Mouse (Mus musculus) hindbrain, embryonic 11.5 days (tissue): ENCODE data around the gene Apba2. TPM values are rescaled to one million over a fixed set of nuclear protein-coding genes. Genes with fewer than 3 reads are reported as not detected.
A peak's percentile ranks its signal among the peaks of the same experiment; 100 is the strongest.

ENCODE experiments used
- ATAC-seq: fragments of 200-750 bp; cut with Nextera tagmentation; 2 replicates; pipeline ENCODE4 v1.8.0; 2017; ENCODE audit warnings: mild to moderate bottlenecking, moderate TSS enrichment, moderate library complexity; ENCODE audit not compliant: low FRiP score
- DNase-seq: peaks from one replicate; pipeline ENCODE4 v3.0.0-alpha.2; 2015; ENCODE audit warnings: low spot score
- H3K27ac ChIP-seq: fragments of 300-500 bp; sonication (generic); 2 replicates; pipeline ENCODE4 v1.5.1; 2014; ENCODE audit warnings: mild to moderate bottlenecking, low read depth, low read length
- H3K27me3 ChIP-seq: fragments of 300-500 bp; sonication (generic); 2 replicates; pipeline ENCODE4 v1.6.1; 2014; ENCODE audit warnings: mild to moderate bottlenecking, low read length, moderate library complexity, mixed read lengths; ENCODE audit not compliant: control insufficient read depth, insufficient read depth
- H3K36me3 ChIP-seq: fragments of 300-500 bp; sonication (generic); 2 replicates; pipeline ENCODE4 v1.6.1; 2014; ENCODE audit warnings: mild to moderate bottlenecking, low read length, moderate library complexity, mixed read lengths; ENCODE audit not compliant: control insufficient read depth, insufficient read depth
- H3K4me1 ChIP-seq: fragments of 300-500 bp; sonication (generic); replicated peaks from 2 replicates; pipeline ENCODE4 v1.6.1; 2014; ENCODE audit warnings: low read length, mixed read lengths; ENCODE audit not compliant: control insufficient read depth, insufficient read depth
- H3K4me2 ChIP-seq: fragments of 300-500 bp; sonication (generic); replicated peaks from 2 replicates; pipeline ENCODE4 v1.6.1; 2014; ENCODE audit warnings: mild to moderate bottlenecking, low read depth, low read length
- H3K4me3 ChIP-seq: fragments of 300-500 bp; sonication (generic); 2 replicates; pipeline ENCODE4 v1.5.1; 2014; ENCODE audit warnings: low read depth, low read length
- H3K9ac ChIP-seq: fragments of 300-500 bp; sonication (generic); 2 replicates; pipeline ENCODE4 v1.6.1; 2014; ENCODE audit warnings: low read depth, low read length
- H3K9me3 ChIP-seq: fragments of 300-500 bp; sonication (generic); 2 replicates; pipeline ENCODE4 v1.6.1; 2016; ENCODE audit warnings: low read length; ENCODE audit not compliant: control insufficient read depth
- WGBS: fragments of 180-500 bp; shearing (Covaris S2); extraction: QIAGEN DNeasy Blood & Tissue Kit; methylation state at CpG from one replicate; pipeline ENCODE4 v1.1.7; 2014; 5-methylcytosine and 5-hydroxymethylcytosine counted together
- polyA plus RNA-seq: library from polyadenylated mRNA; unstranded; fragments of >200 nt; fragmentation: Nextera tagmentation; extraction: Ambion mirVana; gene quantifications from 2 replicates; pipeline ENCODE4 v1.2.1, GENCODE M21; 2014

The Apba2 gene
- polyA plus RNA-seq, 1 experiment from 2014 or later, result 67.0 TPM

DNA sequence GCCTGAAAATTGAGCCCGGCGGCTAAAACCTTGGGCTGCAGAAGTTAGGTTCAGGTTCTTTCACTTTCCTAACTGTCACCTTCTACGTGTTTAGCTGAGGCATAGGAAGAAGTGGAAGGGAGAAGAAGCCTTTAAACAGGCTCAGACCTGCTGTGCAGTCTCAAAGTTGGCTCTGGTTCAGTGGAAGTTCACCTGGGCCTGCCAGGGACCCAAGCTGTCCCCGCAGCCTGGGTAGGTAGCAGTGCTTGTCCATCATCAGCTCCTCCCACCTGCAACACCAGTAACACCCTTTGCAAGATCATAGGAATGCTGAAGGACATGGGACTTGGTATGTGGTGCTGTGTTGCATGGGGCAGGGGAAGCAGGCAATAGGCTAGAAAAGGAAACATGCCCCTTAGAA is 17.6 kb downstream of the Apba2 start:
- Histone ChIP-seq H3K9ac (no peak overlapping the region), H3K9me3 (no peaks in the 10 kb centered on the region), H3K4me1 (peaks cover 3% of the 10 kb centered on the region; the same call in 1 of the 2 replicates), H3K27ac (peak overlapping the region; percentile 12; the same call in 1 of the 2 replicates), H3K27me3 (no peaks in the 10 kb centered on the region), H3K36me3 (no peaks in the 10 kb centered on the region), H3K4me3 (no peak overlapping the region), H3K4me2 (no peak overlapping the region)
- WGBS, result 73% methylated on average over 4 of the region's 4 CpGs
- ATAC-seq (no peak), DNase-seq (no peak)

DNA sequence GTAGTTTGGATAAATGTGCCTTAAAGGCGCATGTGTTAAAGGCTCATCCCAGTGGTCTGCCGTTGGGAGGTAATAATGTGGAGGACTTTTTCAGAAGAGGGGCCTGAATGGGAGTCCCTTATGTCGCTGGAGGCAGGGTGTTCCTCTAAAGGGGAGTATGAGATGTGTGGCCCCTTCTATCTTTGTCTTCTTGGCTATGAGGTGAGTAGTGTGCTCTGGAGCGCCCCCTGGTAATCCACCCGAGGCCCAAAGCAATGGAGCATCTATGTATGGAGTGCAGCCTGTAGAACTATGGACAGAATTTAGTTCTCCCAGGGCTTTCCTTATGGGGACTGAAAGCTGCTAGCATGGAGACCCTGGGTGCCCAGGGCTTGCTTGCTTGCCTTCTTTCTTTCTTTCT is 18.0 kb downstream of the Apba2 start:
- H3K9me3 ChIP-seq, result no peaks in the 10 kb centered on the region
- H3K4me2 ChIP-seq, result no peak overlapping the region
- peaks cover 3% of the 10 kb centered on the region; the same call in 1 of the 2 replicates for H3K4me1 ChIP-seq
- H3K9ac ChIP-seq, result no peak overlapping the region
- no peaks in the 10 kb centered on the region for H3K36me3 ChIP-seq
- 63% methylated on average over 5 of the region's 5 CpGs for WGBS
- H3K27ac ChIP-seq, result peak overlapping the region; percentile 12; the same call in 1 of the 2 replicates
- no peaks in the 10 kb centered on the region for H3K27me3 ChIP-seq
- ATAC-seq, result no peak
- DNase-seq, result no peak
- H3K4me3 ChIP-seq, result no peak overlapping the region

- peak overlapping the region; percentile 48 for H3K27ac ChIP-seq
- ATAC-seq, result peak; percentile 73
- no peaks in the 10 kb centered on the region for H3K36me3 ChIP-seq
- H3K4me1 ChIP-seq, result peaks cover 3% of the 10 kb centered on the region; the same call in 1 of the 2 replicates
- H3K9ac ChIP-seq, result no peak overlapping the region
- 20% methylated on average over 5 of the region's 5 CpGs for WGBS
- DNase-seq, result no peak
- no peaks in the 10 kb centered on the region for H3K9me3 ChIP-seq
- H3K4me3 ChIP-seq, result no peak overlapping the region
- no peak overlapping the region for H3K4me2 ChIP-seq
- no peaks in the 10 kb centered on the region for H3K27me3 ChIP-seq
These were observed 20.3 kb downstream of the Apba2 start for GRCm38 (mm10) chr7:64521695-64522408.

DNA sequence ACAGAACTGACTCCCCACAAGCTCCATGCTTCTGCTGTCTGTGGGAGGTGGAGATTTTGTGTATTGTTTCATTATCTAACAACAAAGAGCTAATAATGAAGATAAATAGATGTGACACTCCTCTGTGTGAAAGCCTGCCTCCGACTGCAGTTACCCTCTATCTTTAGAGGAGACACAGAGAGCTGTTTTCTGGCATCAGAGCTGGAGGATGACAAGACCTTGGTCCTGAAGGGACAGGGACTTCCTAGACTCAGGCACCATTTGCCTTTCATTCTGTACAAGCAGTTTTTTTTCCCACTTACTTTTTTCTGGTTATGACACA is 20.9 kb downstream of the Apba2 start:
- Histone ChIP-seq H3K4me1 (peaks cover 3% of the 10 kb centered on the region; the same call in 1 of the 2 replicates), H3K27ac (peak overlapping the region; percentile 48), H3K9ac (no peak overlapping the region), H3K4me3 (no peak overlapping the region), H3K27me3 (no peaks in the 10 kb centered on the region), H3K9me3 (no peaks in the 10 kb centered on the region), H3K4me2 (no peak overlapping the region), H3K36me3 (no peaks in the 10 kb centered on the region)
- DNase-seq, result no peak
- WGBS, result 32% methylated on average over 1 of the region's 1 CpGs
- ATAC-seq, result peak; percentile 77

- Histone ChIP-seq H3K4me1 (no peaks in the 10 kb centered on the region), H3K27me3 (no peaks in the 10 kb centered on the region), H3K4me2 (no peak overlapping the region), H3K9me3 (no peaks in the 10 kb centered on the region), H3K9ac (no peak overlapping the region), H3K36me3 (no peaks in the 10 kb centered on the region), H3K27ac (no peak overlapping the region), H3K4me3 (no peak overlapping the region)
- ATAC-seq (no peak), DNase-seq (no peak)
- 84% methylated on average over 1 of the region's 1 CpGs for WGBS
These were observed 29.8 kb downstream of the Apba2 start for GRCm38 (mm10) chr7:64531297-64531696.

- DNase-seq, result no peak
- no peaks in the 10 kb centered on the region for H3K4me1 ChIP-seq
- ATAC-seq, result peak; percentile 60
- no peaks in the 10 kb centered on the region for H3K27me3 ChIP-seq
- 57% methylated on average over 6 of the region's 6 CpGs for WGBS
- no peaks in the 10 kb centered on the region for H3K9me3 ChIP-seq
- H3K9ac ChIP-seq, result no peak overlapping the region
- no peaks in the 10 kb centered on the region for H3K36me3 ChIP-seq
- H3K4me2 ChIP-seq, result no peak overlapping the region
- peak overlapping the region; percentile 34 for H3K27ac ChIP-seq
- H3K4me3 ChIP-seq, result no peak overlapping the region
These were observed 31.9 kb downstream of the Apba2 start for GRCm38 (mm10) chr7:64533374-64533773.

DNA sequence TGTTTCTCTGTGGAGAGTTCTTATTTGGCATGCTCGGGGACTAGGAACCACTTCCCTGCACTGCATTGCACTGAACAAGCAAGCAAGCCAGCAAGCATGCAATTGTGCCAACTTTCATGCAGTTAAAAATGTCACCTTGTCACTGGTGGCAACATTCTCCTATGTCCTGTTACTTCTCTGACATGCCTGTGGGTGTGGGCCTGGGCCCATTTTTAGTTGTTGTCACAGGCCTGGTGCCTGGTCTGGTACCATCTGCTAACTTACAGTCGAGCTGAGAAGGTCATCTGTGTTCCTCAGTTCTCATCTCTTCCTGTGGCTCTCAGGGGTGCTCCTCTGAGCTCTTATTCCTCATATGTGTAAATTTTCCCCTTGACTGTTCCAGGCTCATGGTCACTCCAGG is 33.8 kb downstream of the Apba2 start:
- Histone ChIP-seq H3K9ac (no peak overlapping the region), H3K9me3 (no peaks in the 10 kb centered on the region), H3K4me2 (no peak overlapping the region), H3K4me1 (no peaks in the 10 kb centered on the region), H3K27ac (no peak overlapping the region), H3K36me3 (no peaks in the 10 kb centered on the region), H3K27me3 (no peaks in the 10 kb centered on the region), H3K4me3 (no peak overlapping the region)
- DNase-seq (no peak), ATAC-seq (no peak)
- WGBS, result 85% methylated on average over 2 of the region's 2 CpGs

DNA sequence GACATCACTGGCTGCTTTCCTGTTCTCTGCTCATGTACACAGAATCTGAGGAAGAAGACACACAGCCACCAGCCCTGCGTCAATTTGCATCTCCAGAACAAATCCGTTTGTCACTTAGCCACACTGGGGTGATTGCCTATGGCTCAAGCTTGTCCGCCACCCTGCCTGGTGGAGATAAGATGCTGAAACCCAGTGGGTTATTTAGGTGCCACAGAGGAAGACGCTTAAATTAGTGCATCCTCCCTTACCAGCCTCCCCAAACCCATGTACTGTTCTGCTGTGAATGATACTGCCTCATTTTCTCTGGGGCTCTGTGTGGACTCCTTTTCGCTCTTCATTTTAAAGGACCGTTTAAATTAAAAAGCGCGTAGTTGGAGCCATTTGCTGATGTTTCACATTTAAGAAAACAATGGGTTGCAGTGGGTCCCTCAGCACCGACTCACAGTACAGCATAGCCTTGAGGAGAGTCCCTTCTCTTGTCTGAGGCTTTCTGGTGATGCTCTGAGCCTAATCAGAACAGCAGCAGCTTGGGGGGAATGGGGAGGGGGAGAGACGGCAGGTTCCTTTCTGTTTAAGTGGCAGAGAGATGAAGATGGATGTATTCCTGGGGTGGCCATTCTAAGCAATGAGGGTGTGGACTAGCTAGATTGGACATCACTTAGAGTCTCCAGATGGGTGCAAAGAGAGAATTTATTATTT is 38.1 kb downstream of the Apba2 start:
- H3K4me1 ChIP-seq, result no peaks in the 10 kb centered on the region
- ATAC-seq (peak; percentile 71), DNase-seq (peak; percentile 33)
- H3K4me3 ChIP-seq, result no peak overlapping the region
- no peaks in the 10 kb centered on the region for H3K9me3 ChIP-seq
- H3K9ac ChIP-seq, result no peak overlapping the region
- no peaks in the 10 kb centered on the region for H3K27me3 ChIP-seq
- WGBS, result 50% methylated on average over 10 of the region's 10 CpGs
- H3K27ac ChIP-seq, result peak overlapping the region; percentile 65
- H3K36me3 ChIP-seq, result no peaks in the 10 kb centered on the region
- no peak overlapping the region for H3K4me2 ChIP-seq

- no peak overlapping the region for H3K4me2 ChIP-seq
- no peaks in the 10 kb centered on the region for H3K27me3 ChIP-seq
- no peaks in the 10 kb centered on the region for H3K36me3 ChIP-seq
- no peaks in the 10 kb centered on the region for H3K9me3 ChIP-seq
- ATAC-seq, result no peak
- WGBS, result 86% methylated on average over 8 of the region's 8 CpGs
- H3K9ac ChIP-seq, result no peak overlapping the region
- H3K4me3 ChIP-seq, result no peak overlapping the region
- no peak for DNase-seq
- no peak overlapping the region for H3K27ac ChIP-seq
- no peaks in the 10 kb centered on the region for H3K4me1 ChIP-seq
These were observed 45.3 kb downstream of the Apba2 start for GRCm38 (mm10) chr7:64546801-64547200.
